Mouse (Mus musculus) hindbrain, embryonic 16.5 days (tissue): ENCODE data around the gene Krtap12-1. TPM values are rescaled to one million over a fixed set of nuclear protein-coding genes. Genes with fewer than 3 reads are reported as not detected.
"Not testable (repeated sequence)": the region's sequence is repeated elsewhere in the genome, so short reads cannot be mapped to it uniquely, and the experiment has no call there.

Source experiments
- ATAC-seq: fragments of 200-750 bp; cut with Nextera tagmentation; 2 replicates; pipeline ENCODE4 v1.8.0; 2017; ENCODE audit warnings: moderate TSS enrichment, moderate library complexity
- H3K27ac ChIP-seq: fragments of 300-500 bp; sonication (generic); 2 replicates; pipeline ENCODE4 v1.5.1; 2014; ENCODE audit warnings: low read depth, mild to moderate bottlenecking, control low read depth, low read length, moderate library complexity
- H3K27me3 ChIP-seq: fragments of 300-500 bp; sonication (generic); replicated peaks from 2 replicates; pipeline ENCODE4 v1.6.1; 2014; ENCODE audit warnings: low read length; ENCODE audit not compliant: control insufficient read depth, insufficient read depth
- H3K36me3 ChIP-seq: fragments of 300-500 bp; sonication (generic); 2 replicates; pipeline ENCODE4 v1.6.1; 2014; ENCODE audit warnings: mild to moderate bottlenecking, low read length, moderate library complexity, mixed read lengths; ENCODE audit not compliant: control insufficient read depth, insufficient read depth
- H3K4me1 ChIP-seq: fragments of 300-500 bp; sonication (generic); 2 replicates; pipeline ENCODE4 v1.6.1; 2014; ENCODE audit warnings: low read depth, low read length; ENCODE audit not compliant: control insufficient read depth, insufficient read depth
- H3K4me2 ChIP-seq: fragments of 300-500 bp; sonication (generic); 2 replicates; pipeline ENCODE4 v1.6.1; 2014; ENCODE audit warnings: mild to moderate bottlenecking, low read length, control low read depth, moderate library complexity
- H3K4me3 ChIP-seq: fragments of 300-500 bp; sonication (generic); 2 replicates; pipeline ENCODE4 v1.5.1; 2014; ENCODE audit warnings: mild to moderate bottlenecking, low read length, control low read depth, moderate library complexity
- H3K9ac ChIP-seq: fragments of 300-500 bp; sonication (generic); 2 replicates; pipeline ENCODE4 v1.6.1; 2014; ENCODE audit warnings: low read depth, mild to moderate bottlenecking, control low read depth, low read length, moderate library complexity
- H3K9me3 ChIP-seq: fragments of 300-500 bp; sonication (generic); 2 replicates; pipeline ENCODE4 v1.6.1; 2014; ENCODE audit warnings: mild to moderate bottlenecking, low read length, moderate library complexity; ENCODE audit not compliant: control insufficient read depth
- WGBS: fragments of 180-500 bp; shearing (Covaris S2); extraction: QIAGEN DNeasy Blood & Tissue Kit; methylation state at CpG from one replicate; pipeline ENCODE4 v1.1.7; 2014; 5-methylcytosine and 5-hydroxymethylcytosine counted together
- polyA plus RNA-seq: library from polyadenylated mRNA; unstranded; fragments of >200 nt; fragmentation: Nextera tagmentation; extraction: Ambion mirVana; gene quantifications from 2 replicates; pipeline ENCODE4 v1.2.1, GENCODE M21; 2015

Krtap12-1 gene
- polyA plus RNA-seq, 1 experiment from 2014 or later = not detected

GRCm38 (mm10) chr10:77690356-77690807 is 30.0 kb upstream of the Krtap12-1 start, which contains the start of gene Gm19402:
Gene Gm19402 (minus strand): TSS chr10:77690757.
- not testable (repeated sequence) for H3K4me1 ChIP-seq, H3K4me2 ChIP-seq, H3K36me3 ChIP-seq, H3K9ac ChIP-seq, ATAC-seq, H3K9me3 ChIP-seq, H3K27ac ChIP-seq, H3K4me3 ChIP-seq
- peaks cover 16% of the 10 kb centered on the region for H3K27me3 ChIP-seq
- 77% methylated on average over 3 of the region's 3 CpGs for WGBS

GRCm38 (mm10) chr10:77697133-77697532 is 23.3 kb upstream of the Krtap12-1 start, which contains the start of gene Gm9508:
Gene Gm9508 (minus strand): TSS chr10:77697233.
- H3K36me3 ChIP-seq = no peaks in the 10 kb centered on the region
- H3K4me2 ChIP-seq = no peak within 1 kb of the TSS
- no peak within 1 kb of the TSS for H3K27ac ChIP-seq
- no peaks in the 10 kb centered on the region for H3K27me3 ChIP-seq
- ATAC-seq = no peak
- H3K9me3 ChIP-seq = peaks cover 2% of the 10 kb centered on the region; the same call in 1 of the 2 replicates
- no peak within 1 kb of the TSS for H3K4me3 ChIP-seq
- no peaks in the 10 kb centered on the region for H3K4me1 ChIP-seq
- no peak within 1 kb of the TSS for H3K9ac ChIP-seq
- 33% methylated on average over 4 of the region's 4 CpGs for WGBS

GRCm38 (mm10) chr10:77706326-77706725 is 14.1 kb upstream of the Krtap12-1 start, which contains the start of gene Gm10272:
Gene Gm10272 (plus strand): TSS chr10:77706626.
- no peak for ATAC-seq
- WGBS = 93% methylated on average over 1 of the region's 1 CpGs

GRCm38 (mm10) chr10:77709831-77710230 is 10.6 kb upstream of the Krtap12-1 start:
- 0 out of 2 replicates have a peak, but pooled peaks cover 5% of the 10 kb centered on the region for H3K9me3 ChIP-seq
- H3K27me3 ChIP-seq = no peaks in the 10 kb centered on the region
- no peaks in the 10 kb centered on the region for H3K36me3 ChIP-seq
- H3K4me3 ChIP-seq = no peak overlapping the region
- H3K4me1 ChIP-seq = no peaks in the 10 kb centered on the region
- no peak overlapping the region for H3K9ac ChIP-seq
- WGBS = 89% methylated on average over 3 of the region's 3 CpGs
- ATAC-seq = no peak
- no peak overlapping the region for H3K4me2 ChIP-seq
- no peak overlapping the region for H3K27ac ChIP-seq

More at GRCm38 (mm10) chr10:77706326-77706725, 14.1 kb upstream of the Krtap12-1 start, which contains the start of gene Gm10272:
- no peaks in the 10 kb centered on the region for H3K4me1 ChIP-seq
- H3K9ac ChIP-seq = no peak within 1 kb of the TSS
- no peak within 1 kb of the TSS for H3K27ac ChIP-seq
- H3K4me2 ChIP-seq = no peak within 1 kb of the TSS
- no peaks in the 10 kb centered on the region for H3K27me3 ChIP-seq
- H3K36me3 ChIP-seq = no peaks in the 10 kb centered on the region
- peaks cover 9% of the 10 kb centered on the region; the same call in 1 of the 2 replicates for H3K9me3 ChIP-seq
- H3K4me3 ChIP-seq = no peak within 1 kb of the TSS

- H3K4me3 ChIP-seq, H3K4me2 ChIP-seq, H3K27me3 ChIP-seq, ATAC-seq, H3K4me1 ChIP-seq, H3K27ac ChIP-seq, H3K9me3 ChIP-seq, H3K9ac ChIP-seq, H3K36me3 ChIP-seq: not testable (repeated sequence)
Measured at GRCm38 (mm10) chr10:77711157-77711556, 9.2 kb upstream of the Krtap12-1 start, which contains the start of gene Gm10024. Gene Gm10024 (plus strand): TSS chr10:77711457.

- H3K4me2 ChIP-seq = no peak overlapping the region
- H3K27ac ChIP-seq = no peak overlapping the region
- ATAC-seq = no peak
- H3K9ac ChIP-seq = no peak overlapping the region
- H3K27me3 ChIP-seq = no peaks in the 10 kb centered on the region
- H3K36me3 ChIP-seq = no peaks in the 10 kb centered on the region
- H3K9me3 ChIP-seq = 0 out of 2 replicates have a peak, but pooled peaks cover 2% of the 10 kb centered on the region
- H3K4me3 ChIP-seq = no peak overlapping the region
- WGBS = 73% methylated on average over 4 of the region's 4 CpGs
- H3K4me1 ChIP-seq = no peaks in the 10 kb centered on the region
Measured at GRCm38 (mm10) chr10:77713734-77714133, 6.7 kb upstream of the Krtap12-1 start.

- 77% methylated on average over 1 of the region's 1 CpGs for WGBS
- Histone ChIP-seq H3K9ac (no peak within 1 kb of the TSS), H3K36me3 (no peaks in the 10 kb centered on the region), H3K27me3 (no peaks in the 10 kb centered on the region), H3K4me1 (no peaks in the 10 kb centered on the region), H3K27ac (no peak within 1 kb of the TSS), H3K9me3 (0 out of 2 replicates have a peak, but pooled peaks cover 2% of the 10 kb centered on the region), H3K4me2 (no peak within 1 kb of the TSS), H3K4me3 (no peak within 1 kb of the TSS)
- no peak for ATAC-seq
Measured at GRCm38 (mm10) chr10:77715507-77715906, 4.9 kb upstream of the Krtap12-1 start, which contains the start of gene Gm10142. Gene Gm10142 (plus strand): TSS chr10:77715807.

- H3K4me2 ChIP-seq = no peak overlapping the region
- ATAC-seq = no peak
- no peaks in the 10 kb centered on the region; the same call in 1 of the 2 replicates for H3K27me3 ChIP-seq
- no peak overlapping the region for H3K4me3 ChIP-seq
- no peaks in the 10 kb centered on the region for H3K36me3 ChIP-seq
- H3K9me3 ChIP-seq = no peaks in the 10 kb centered on the region
- no peaks in the 10 kb centered on the region for H3K4me1 ChIP-seq
- no peak overlapping the region for H3K27ac ChIP-seq
- H3K9ac ChIP-seq = no peak overlapping the region
- 77% methylated on average over 8 of the region's 8 CpGs for WGBS
Measured at GRCm38 (mm10) chr10:77724855-77725254, 4.5 kb downstream of the Krtap12-1 start.

GRCm38 (mm10) chr10:77726186-77726585 is 5.8 kb downstream of the Krtap12-1 start, which contains the start of gene Gm10100:
Gene Gm10100 (plus strand): TSS chr10:77726486.
- H3K27me3 ChIP-seq = no peaks in the 10 kb centered on the region; the same call in 1 of the 2 replicates
- no peak within 1 kb of the TSS for H3K4me3 ChIP-seq
- no peak within 1 kb of the TSS for H3K27ac ChIP-seq
- H3K9ac ChIP-seq = no peak within 1 kb of the TSS
- 52% methylated on average over 3 of the region's 3 CpGs for WGBS
- H3K36me3 ChIP-seq = no peaks in the 10 kb centered on the region
- H3K9me3 ChIP-seq = no peaks in the 10 kb centered on the region
- no peaks in the 10 kb centered on the region for H3K4me1 ChIP-seq
- H3K4me2 ChIP-seq = no peak within 1 kb of the TSS
- ATAC-seq = no peak
